Mouse (Mus musculus): ENCODE measurements around the gene Zgrf1. TPM values are rescaled to one million over a fixed set of nuclear protein-coding genes. Genes with fewer than 3 reads are reported as not detected.
A peak's percentile ranks its signal among the peaks of the same experiment; 100 is the strongest.

Gene Zgrf1
- polyA plus RNA-seq, 1 experiment from 2014 or later = 1.1 TPM

- WGBS = 75% methylated on average over 4 of the region's 4 CpGs
- Histone ChIP-seq H3K9ac (ENCODE audit: low read depth, low read length) (no peak overlapping the region), H3K27ac (ENCODE audit: low read depth, low read length) (no peak overlapping the region), H3K4me2 (replicated peaks; ENCODE audit: low read depth) (peak overlapping the region; percentile 38; the same call in 1 of the 2 replicates), H3K9me3 (ENCODE audit: control insufficient read depth) (no peaks in the 10 kb centered on the region), H3K36me3 (ENCODE audit: control insufficient read depth, insufficient read depth) (no peaks in the 10 kb centered on the region), H3K27me3 (replicated peaks; ENCODE audit: control insufficient read depth, insufficient read depth, low read length) (no peaks in the 10 kb centered on the region), H3K4me1 (replicated peaks; ENCODE audit: control insufficient read depth, insufficient read depth, low read length) (0 out of 2 replicates have a peak, but pooled peaks cover 3% of the 10 kb centered on the region), H3K4me3 (ENCODE audit: low read depth, low read length) (no peak overlapping the region)
- no peak for ATAC-seq
- no peak for TF ChIP-seq CTCF (IDR thresholded peaks at IDR 0.05; ENCODE audit: low read depth)
Measured at GRCm38 (mm10) chr3:127529824-127530223, 23.5 kb upstream of the Zgrf1 start.

- Histone ChIP-seq H3K27me3 (replicated peaks; ENCODE audit: control insufficient read depth, insufficient read depth, low read length) (no peaks in the 10 kb centered on the region), H3K36me3 (ENCODE audit: control insufficient read depth, insufficient read depth) (no peaks in the 10 kb centered on the region), H3K27ac (ENCODE audit: low read depth, low read length) (no peak overlapping the region), H3K4me2 (replicated peaks; ENCODE audit: low read depth) (peak overlapping the region; percentile 38), H3K4me3 (ENCODE audit: low read depth, low read length) (0 out of 2 replicates have a peak overlapping the region, but pooled peaks have one; percentile 5), H3K9me3 (ENCODE audit: control insufficient read depth) (no peaks in the 10 kb centered on the region), H3K9ac (ENCODE audit: low read depth, low read length) (no peak overlapping the region), H3K4me1 (replicated peaks; ENCODE audit: control insufficient read depth, insufficient read depth, low read length) (0 out of 2 replicates have a peak, but pooled peaks cover 3% of the 10 kb centered on the region)
- 8% methylated on average over 4 of the region's 4 CpGs for WGBS
- ATAC-seq = peak; percentile 51; the same call in 1 of the 2 replicates
- TF ChIP-seq CTCF (IDR thresholded peaks at IDR 0.05; ENCODE audit: low read depth) = no peak
Measured at GRCm38 (mm10) chr3:127530293-127530692, 23.0 kb upstream of the Zgrf1 start.

GRCm38 (mm10) chr3:127539193-127539592 lies 14.1 kb upstream of the Zgrf1 start:
- H3K4me1 ChIP-seq (replicated peaks; ENCODE audit: control insufficient read depth, insufficient read depth, low read length) = no peaks in the 10 kb centered on the region
- H3K4me3 ChIP-seq (ENCODE audit: low read depth, low read length) = no peak overlapping the region
- H3K9me3 ChIP-seq (ENCODE audit: control insufficient read depth) = no peaks in the 10 kb centered on the region
- 74% methylated on average over 6 of the region's 6 CpGs for WGBS
- no peak overlapping the region for H3K4me2 ChIP-seq (replicated peaks; ENCODE audit: low read depth)
- no peak overlapping the region for H3K27ac ChIP-seq (ENCODE audit: low read depth, low read length)
- no peak for TF ChIP-seq CTCF (IDR thresholded peaks at IDR 0.05; ENCODE audit: low read depth)
- no peaks in the 10 kb centered on the region for H3K27me3 ChIP-seq (replicated peaks; ENCODE audit: control insufficient read depth, insufficient read depth, low read length)
- peaks cover 37% of the 10 kb centered on the region for H3K36me3 ChIP-seq (ENCODE audit: control insufficient read depth, insufficient read depth)
- no peak for ATAC-seq
- H3K9ac ChIP-seq (ENCODE audit: low read depth, low read length) = no peak overlapping the region

GRCm38 (mm10) chr3:127543976-127544375 lies 9.3 kb upstream of the Zgrf1 start:
- ATAC-seq = no peak
- 90% methylated on average over 4 of the region's 4 CpGs for WGBS
- Histone ChIP-seq H3K9me3 (ENCODE audit: control insufficient read depth) (no peaks in the 10 kb centered on the region), H3K4me1 (replicated peaks; ENCODE audit: control insufficient read depth, insufficient read depth, low read length) (no peaks in the 10 kb centered on the region), H3K9ac (ENCODE audit: low read depth, low read length) (no peak overlapping the region), H3K27me3 (replicated peaks; ENCODE audit: control insufficient read depth, insufficient read depth, low read length) (no peaks in the 10 kb centered on the region), H3K4me2 (replicated peaks; ENCODE audit: low read depth) (no peak overlapping the region), H3K4me3 (ENCODE audit: low read depth, low read length) (no peak overlapping the region), H3K27ac (ENCODE audit: low read depth, low read length) (no peak overlapping the region), H3K36me3 (ENCODE audit: control insufficient read depth, insufficient read depth) (peaks cover 51% of the 10 kb centered on the region)
- no peak for TF ChIP-seq CTCF (IDR thresholded peaks at IDR 0.05; ENCODE audit: low read depth)

- no peaks in the 10 kb centered on the region for H3K27me3 ChIP-seq (replicated peaks; ENCODE audit: control insufficient read depth, insufficient read depth, low read length)
- H3K9me3 ChIP-seq (ENCODE audit: control insufficient read depth) = no peaks in the 10 kb centered on the region
- no peak overlapping the region for H3K9ac ChIP-seq (ENCODE audit: low read depth, low read length)
- no peak for ATAC-seq
- no peak overlapping the region for H3K4me3 ChIP-seq (ENCODE audit: low read depth, low read length)
- WGBS = 40% methylated on average over 5 of the region's 5 CpGs
- no peak overlapping the region for H3K4me2 ChIP-seq (replicated peaks; ENCODE audit: low read depth)
- H3K4me1 ChIP-seq (replicated peaks; ENCODE audit: control insufficient read depth, insufficient read depth, low read length) = no peaks in the 10 kb centered on the region
- H3K36me3 ChIP-seq (ENCODE audit: control insufficient read depth, insufficient read depth) = peaks cover 51% of the 10 kb centered on the region
- TF ChIP-seq CTCF (IDR thresholded peaks at IDR 0.05; ENCODE audit: low read depth) = no peak
- H3K27ac ChIP-seq (ENCODE audit: low read depth, low read length) = no peak overlapping the region
Measured at GRCm38 (mm10) chr3:127544610-127545121, 8.6 kb upstream of the Zgrf1 start.

GRCm38 (mm10) chr3:127547882-127548281 lies 5.4 kb upstream of the Zgrf1 start:
- no peak for ATAC-seq
- Histone ChIP-seq H3K27ac (ENCODE audit: low read depth, low read length) (no peak overlapping the region), H3K4me3 (ENCODE audit: low read depth, low read length) (no peak overlapping the region), H3K36me3 (ENCODE audit: control insufficient read depth, insufficient read depth) (peaks cover 34% of the 10 kb centered on the region), H3K27me3 (replicated peaks; ENCODE audit: control insufficient read depth, insufficient read depth, low read length) (no peaks in the 10 kb centered on the region), H3K9ac (ENCODE audit: low read depth, low read length) (no peak overlapping the region), H3K4me2 (replicated peaks; ENCODE audit: low read depth) (no peak overlapping the region), H3K4me1 (replicated peaks; ENCODE audit: control insufficient read depth, insufficient read depth, low read length) (no peaks in the 10 kb centered on the region), H3K9me3 (ENCODE audit: control insufficient read depth) (no peaks in the 10 kb centered on the region)
- 64% methylated on average over 5 of the region's 5 CpGs for WGBS
- peak; percentile 74 for TF ChIP-seq CTCF (IDR thresholded peaks at IDR 0.05; ENCODE audit: low read depth)

Data from intestine, postnatal 0 days (tissue).